Mouse (Mus musculus) spleen, postnatal 10 days (tissue): ENCODE measurements around the gene C130074G19Rik.

Source experiments
- DNase-seq, 2 experiments: peaks; one replicate each; pipeline ENCODE4 v3.0.0; 2021 to 2022; ENCODE audit warnings: low spot score in 2 of 2

C130074G19Rik gene

DNA sequence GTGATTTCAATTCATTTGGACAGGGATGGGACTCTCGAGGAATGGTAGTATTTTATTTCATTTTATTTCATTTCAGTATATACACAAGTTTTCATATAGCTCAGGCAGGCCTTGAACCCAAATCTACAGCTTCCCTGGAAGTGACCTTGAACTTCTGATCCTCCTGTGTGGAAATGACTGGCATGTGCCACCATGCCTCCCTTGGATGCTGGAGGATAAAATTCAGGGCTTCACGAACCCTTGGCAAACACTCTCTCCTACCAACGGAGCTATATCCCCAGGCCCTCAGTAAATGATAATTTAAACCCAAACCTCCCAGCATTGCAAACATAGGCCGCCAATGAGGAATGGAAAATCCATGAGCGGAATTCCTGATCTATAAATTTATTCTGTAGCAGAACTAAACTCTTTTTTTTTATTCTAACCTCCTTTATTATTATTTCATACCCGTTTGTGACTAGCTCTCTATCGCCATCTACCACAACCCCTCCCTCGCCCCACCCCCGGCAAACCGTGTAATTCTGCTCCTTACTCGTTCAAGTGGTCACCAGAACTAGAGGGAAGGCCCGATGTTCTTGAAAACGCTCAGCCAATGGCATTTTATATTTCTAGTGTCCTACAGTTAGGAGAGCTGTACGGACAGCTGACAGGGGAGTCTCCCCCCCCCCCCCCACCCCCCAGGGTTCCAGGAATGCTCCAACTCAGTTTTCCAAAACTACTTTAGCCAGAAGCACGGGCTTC lies 38.5 kb downstream of the C130074G19Rik start:
- peak in 1 of 2 experiments; percentile 64 for DNase-seq

DNA sequence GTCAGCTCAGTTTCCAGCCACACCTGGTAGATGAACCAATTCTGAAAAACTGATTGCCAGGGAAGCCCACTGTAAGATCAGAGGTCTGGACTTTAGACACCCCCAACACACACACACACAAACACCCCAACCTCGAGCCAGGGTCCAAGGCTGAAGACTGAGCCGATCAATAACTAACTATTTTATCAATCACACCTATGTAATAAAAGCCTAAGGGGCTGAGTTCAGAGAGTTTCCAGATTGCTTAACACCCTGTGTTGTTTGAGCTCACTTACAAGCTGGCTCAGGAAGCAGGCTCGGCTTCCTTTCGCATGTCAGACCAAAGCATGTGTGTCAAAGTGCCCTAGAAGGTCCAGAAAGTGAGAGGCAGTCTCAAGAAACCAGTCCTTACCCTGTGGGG lies 45.4 kb downstream of the C130074G19Rik start:
- no peak for DNase-seq

DNA sequence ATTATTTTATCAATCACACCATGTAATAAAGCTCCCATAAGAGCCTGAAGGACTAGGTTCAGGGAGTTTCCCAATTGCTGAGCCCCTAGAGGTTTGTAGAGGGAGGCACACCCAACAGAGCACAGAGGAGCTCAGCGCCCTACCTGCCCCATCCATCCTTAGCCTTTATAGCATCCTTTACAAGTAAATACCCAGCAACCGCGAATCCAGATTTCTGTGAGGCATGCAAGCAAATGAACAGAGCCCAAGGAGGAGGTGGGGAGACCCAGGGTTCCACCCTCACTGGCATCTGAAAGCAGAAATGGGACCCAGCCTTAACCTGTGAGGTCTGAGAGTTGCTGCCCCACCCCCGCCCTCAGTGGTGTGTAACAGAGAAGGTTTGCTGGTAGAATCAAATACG lies 46.7 kb downstream of the C130074G19Rik start:
- DNase-seq, result no peak

DNA sequence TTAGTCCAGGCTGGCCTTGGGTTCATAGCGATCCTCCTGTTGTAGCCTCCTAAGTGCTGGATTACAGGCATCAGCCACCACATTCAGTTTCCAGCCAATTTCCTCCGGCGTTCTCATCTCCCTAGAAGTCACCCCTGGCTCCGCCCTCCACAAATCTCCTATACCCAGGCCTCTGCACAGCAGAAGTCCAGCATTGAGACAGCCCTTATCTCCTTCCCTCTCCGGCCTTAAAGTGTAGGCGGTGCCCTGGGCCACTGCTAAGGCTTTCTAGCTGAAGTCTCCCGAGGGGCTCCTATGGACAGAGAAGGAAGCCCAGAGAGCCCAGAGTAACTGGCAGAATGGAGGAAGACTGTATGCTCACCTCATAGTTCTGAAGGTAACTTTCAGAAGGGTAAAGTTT lies 49.5 kb downstream of the C130074G19Rik start:
- no peak for DNase-seq

DNA sequence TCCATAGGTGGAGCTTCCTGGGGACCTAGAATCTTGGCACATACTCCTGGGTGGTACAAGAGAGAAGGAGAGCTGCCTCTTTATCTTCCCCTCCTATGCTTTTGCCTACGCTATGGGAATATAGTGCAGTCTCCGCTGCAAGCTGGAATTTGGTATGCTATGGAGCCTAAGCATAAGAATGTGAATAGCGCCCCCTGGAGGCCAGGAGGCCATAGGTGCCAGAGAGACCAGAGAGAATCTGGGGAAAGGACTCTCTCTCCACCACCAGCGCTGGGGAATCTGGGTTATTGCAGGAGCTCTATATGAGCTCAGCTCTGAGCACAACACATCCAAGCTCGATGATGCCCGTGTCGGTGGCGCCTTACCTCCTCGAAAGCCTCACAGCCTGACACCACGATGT lies 50.8 kb downstream of the C130074G19Rik start:
- DNase-seq, result peak in 1 of 2 experiments; percentile 58

DNA sequence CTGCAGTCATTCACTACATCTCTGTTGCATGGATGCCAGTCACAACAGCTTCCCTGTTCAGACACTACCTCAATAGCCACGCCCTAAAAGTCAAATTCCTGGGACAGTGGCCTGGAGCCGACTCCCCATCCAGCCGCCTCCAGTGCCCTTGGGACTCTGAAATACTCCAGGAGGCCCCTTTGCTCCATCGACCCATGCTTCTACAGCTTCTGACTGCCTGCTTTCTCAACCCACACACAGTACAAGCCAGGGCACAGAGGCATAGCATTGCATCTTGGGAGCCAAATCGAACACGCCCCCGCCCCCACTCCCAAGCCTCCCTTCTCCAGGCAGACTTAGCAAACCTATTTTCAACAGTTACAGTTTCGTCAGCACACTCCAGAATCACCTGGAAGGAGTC lies 53.1 kb downstream of the C130074G19Rik start:
- DNase-seq, result no peak

DNA sequence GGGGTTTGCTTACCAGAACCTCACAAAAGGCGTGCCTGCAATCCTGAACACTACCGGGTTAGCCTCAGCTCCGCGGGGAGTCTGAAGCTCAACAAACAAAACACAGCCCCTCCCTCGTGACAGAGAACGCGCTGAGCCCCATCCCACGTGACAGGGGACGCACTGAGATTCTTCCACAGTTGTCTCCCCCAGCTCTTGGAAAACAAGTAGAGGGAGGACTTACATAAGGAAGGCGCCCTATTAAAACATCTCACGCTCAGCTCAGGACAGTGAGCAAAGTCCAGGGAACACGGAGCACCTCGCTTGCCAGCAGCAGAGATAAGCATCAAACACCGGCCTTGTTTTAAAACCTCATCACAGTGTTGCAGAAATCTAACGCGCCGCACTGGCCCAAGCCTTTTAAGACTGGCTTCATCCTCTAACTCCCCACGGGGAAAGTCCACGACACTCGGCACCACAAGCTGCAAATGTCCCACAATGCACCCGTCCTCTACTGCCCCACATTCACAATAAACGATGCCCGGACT lies 55.8 kb downstream of the C130074G19Rik start:
- no peak for DNase-seq

DNA sequence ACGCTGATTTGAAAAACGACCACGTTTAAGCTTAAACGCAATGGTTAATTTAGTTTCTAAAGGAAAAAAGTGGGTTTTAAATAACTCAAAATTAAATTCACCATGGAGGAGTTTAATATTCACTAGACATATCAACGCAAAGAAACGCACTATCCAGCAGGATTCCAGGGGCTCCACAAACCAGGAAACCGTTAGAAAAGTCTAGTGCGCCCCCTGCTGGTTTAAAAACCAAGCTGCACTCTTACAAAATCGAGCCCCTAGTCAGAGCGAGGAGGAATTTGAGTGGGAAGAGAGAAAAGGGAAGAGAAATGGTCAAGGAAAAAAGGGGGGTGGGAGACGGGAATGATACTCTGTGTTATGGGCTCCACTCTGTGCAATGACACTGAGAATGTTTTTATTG lies 57.9 kb downstream of the C130074G19Rik start:
- DNase-seq, result peak in 1 of 2 experiments; percentile 52

DNA sequence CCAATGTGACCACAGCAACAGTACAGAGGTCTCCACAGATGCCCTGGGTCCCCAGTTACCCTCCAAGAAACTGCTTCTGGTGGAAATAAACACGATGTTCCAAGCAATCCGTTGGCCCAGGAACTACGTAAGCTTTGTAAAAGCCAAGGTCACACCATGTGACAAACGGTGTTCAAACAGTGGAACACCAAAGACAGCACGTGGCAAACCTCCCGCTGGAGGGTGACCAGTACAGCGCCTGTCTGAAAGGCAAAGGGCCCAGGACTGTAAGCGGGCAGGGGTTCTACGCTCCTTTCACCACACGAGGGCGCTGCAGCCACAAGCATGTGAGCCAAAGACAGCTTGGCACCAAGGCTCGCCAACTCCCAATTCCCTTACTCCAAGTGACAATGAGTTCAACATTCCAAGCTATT lies 58.6 kb downstream of the C130074G19Rik start:
- peak; percentile 80 to 93 for DNase-seq

DNA sequence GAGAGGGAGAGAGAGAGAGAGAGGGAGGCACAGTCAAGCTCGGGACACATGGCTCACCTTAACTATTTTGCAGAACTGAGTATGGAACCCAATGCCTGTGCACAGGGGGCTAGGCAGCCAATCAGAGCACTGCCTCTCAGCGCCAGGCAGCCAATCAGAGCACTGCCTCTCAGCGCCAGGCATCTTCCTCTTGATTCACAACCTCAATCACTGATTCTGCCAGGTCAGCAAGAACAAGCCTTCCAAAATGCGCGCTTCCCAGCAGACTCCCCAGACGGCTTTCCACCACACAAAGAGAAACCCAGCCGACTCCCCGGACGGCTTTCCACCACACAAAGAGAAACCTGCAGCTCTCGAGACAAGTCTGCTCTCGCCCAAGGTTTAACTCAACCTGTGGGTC lies 60.3 kb downstream of the C130074G19Rik start:
- no peak for DNase-seq
